Mouse (Mus musculus) neutrophil, adult 5-6 weeks (primary cell): Measurements from ENCODE around the gene Gngt1. TPM values are rescaled to one million over a fixed set of nuclear protein-coding genes. Genes with fewer than 3 reads are reported as not detected.

Source experiments
- ATAC-seq: fragments of 151-379, 151-347 bp; 2 replicates; pipeline ENCODE4 v1.8.0; 2017; ENCODE audit warnings: mild to moderate bottlenecking, moderate TSS enrichment; ENCODE audit not compliant: insufficient number of reproducible peaks, poor library complexity, low FRiP score, severe bottlenecking; ENCODE audit errors: extremely low read depth
- total RNA-seq: library from RNA; stranded (forward); fragments of 200-1000 nt; gene quantifications from 2 replicates; pipeline ENCODE4 v1.2.3, GENCODE M21; 2017

Gene Gngt1
- not detected in 2 replicates for total RNA-seq

DNA sequence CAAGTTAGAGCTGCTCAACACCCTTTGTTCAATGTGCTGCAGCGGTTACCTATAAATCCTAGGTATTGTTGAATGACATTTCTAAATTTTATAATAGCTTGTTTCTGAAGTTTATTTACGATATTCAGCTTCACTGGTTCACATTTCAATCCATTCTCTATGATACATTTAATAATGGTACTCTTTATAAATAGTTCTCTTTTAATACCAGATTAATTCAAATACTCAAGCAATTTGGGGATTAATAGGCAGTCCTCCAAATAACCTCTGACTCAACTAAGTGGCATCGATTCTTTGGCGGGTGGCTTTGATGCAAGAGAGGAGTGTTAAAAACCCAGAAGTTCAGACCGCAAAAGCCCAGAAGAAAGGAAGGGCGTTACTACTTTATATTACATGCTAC, at the start of gene Gngt1:
Gngt1 (plus strand) TSS at position 301 of the 400 bp plus-strand sequence.
- ATAC-seq, result no peak

DNA sequence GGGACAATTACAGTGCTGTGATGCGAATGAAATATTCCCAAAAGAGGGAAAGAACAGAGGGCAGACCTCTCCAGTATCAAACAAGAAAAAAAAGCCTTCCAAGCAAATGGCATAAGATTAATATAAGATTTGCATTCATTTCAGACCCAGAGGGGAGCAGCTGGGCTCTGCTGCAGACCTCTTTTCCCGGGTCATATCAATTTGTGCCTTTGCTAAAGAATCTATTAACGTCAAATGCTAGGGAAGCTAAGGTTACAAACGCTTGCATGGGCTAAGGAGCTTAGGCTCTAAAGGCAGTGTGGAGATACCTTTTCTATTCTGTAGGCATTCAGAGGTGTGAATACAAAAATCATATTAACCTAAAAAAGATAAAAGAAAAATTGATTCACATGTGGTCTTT, 38.6 kb upstream of the Gngt1 start:
- no peak for ATAC-seq

DNA sequence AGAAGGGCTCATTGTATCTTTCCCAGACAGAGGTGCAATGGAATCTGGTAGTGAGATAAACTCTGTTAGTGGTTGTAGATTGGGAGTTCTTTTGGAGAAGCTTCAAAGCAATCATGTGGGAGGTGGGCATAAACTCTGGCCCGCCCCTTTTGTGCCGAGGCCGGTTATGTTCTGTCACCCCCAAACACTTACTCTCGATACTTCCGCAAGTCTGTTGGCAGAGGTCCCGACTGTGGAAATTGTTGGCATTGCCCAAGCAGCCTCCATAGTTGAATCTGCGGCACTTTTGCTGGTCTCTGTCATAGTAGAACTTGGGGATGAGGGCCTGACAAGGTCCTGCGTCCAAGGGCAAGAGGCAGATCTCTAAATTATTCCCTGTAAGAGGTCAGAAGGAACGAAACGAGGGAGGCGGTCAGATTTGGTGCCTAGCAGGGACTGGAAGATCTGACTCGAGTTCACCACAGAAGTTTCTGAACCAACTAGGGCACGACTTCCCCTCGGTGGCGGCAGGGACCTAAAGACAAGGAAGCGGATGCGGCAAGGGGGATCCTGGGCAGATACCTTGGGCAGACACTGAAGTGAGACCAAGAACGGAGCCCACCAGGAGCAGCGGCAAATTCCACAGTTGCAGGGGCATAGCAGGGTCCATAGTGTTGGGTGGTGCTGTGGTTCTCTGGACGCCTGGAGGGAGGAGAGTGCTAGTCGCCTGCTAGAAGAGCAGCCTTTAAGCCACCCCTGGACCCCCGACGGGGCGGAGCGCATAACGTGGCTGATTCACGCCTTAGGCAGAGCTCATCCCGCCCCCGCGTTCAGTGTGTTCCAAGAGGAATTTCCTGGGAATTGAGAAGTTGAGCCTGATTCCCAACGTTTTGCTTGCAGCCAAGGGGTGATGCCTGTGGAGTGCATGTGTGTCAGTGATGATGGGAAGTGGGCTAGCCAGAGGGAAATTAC, 25.6 kb upstream of the Gngt1 start:
- peak; percentile 30; the same call in 1 of the 2 replicates for ATAC-seq

DNA sequence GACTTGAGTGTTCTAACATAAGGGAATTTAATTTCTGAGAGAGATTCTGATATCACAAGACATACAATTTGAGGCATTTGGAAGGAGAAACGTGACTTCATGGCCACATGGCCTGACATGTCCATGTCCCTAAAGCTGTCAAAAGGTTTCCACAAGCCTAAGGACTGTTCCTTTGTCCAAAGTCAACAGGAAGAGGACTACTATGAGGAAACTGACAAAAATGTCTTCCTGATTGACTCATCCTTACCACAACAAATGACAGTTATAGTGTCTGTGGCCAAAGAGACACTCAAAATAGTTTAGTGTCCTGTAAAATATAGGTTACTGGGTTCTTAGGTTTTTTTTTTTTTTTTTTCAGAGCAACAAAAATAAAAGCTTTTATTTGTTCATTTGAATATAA, 19.9 kb upstream of the Gngt1 start:
- ATAC-seq, result no peak

DNA sequence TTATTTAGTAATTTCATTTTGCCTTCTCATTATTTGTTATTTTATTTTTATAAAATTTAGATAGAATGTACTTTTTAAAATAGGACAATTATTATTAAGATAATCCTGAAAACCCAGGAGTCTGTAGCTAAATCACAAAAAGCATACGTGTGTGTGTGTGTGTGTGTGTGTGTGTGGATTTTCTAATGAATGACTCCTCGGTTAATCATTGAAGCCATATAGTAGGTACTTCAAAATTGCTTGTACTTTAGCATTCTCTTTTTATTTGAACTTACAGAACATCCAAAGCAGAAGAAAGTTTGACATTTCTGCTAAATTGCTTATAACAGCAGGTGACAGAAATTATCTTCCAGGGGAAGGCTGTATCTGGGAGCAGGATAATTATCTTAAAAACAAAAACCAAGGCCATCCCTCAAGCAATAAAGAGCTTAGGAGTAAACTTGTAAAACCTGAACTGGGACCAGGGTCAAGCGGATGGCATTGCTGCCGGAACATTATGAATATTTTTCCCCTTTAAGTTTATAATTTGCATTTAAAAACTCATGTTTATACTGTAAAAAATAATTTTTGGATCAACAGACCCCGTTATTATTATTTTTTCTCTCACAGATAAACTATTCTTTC, 10.8 kb upstream of the Gngt1 start:
- no peak for ATAC-seq

DNA sequence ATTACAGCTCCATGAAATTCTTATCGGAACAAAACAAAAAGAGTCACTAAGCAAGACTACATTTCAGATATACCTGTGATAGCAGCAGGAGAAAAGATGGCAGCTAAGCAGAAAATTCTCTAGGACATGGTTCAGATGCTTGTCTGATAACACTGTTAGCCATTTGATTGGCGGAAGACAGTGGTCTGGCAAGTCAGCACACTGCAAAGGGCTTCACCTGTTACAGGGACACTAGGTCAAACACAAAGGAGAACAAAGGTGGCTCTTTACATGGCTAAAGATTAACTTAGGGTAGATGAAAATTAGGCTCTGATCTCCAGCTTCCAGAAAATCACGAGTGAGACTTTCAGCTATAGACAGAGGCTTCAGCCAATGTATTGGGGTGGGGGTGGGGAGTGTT, 4.8 kb upstream of the Gngt1 start, which contains the start of gene Tfpi2:
Tfpi2 (minus strand) TSS at position 170 of the 400 bp plus-strand sequence.
- ATAC-seq, result no peak

DNA sequence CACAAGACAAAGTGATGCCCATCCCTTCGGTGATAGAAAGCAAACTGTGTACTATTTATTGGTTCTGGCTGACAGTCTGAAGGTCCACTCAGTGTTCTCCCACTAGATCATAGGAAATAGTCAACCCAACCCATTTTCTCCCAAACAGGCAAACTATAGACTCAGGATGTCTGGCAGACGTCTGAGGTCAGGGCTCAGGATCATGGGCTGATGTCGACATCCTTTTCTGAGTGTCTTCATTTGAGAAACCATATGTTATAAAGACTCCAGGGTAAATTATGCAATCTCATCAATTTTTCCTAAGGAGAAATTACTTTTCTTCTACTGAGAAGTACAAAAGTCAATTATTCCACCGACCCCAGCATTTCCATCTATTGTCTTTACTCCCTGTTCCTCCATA, 4.5 kb downstream of the Gngt1 start:
- ATAC-seq, result no peak

DNA sequence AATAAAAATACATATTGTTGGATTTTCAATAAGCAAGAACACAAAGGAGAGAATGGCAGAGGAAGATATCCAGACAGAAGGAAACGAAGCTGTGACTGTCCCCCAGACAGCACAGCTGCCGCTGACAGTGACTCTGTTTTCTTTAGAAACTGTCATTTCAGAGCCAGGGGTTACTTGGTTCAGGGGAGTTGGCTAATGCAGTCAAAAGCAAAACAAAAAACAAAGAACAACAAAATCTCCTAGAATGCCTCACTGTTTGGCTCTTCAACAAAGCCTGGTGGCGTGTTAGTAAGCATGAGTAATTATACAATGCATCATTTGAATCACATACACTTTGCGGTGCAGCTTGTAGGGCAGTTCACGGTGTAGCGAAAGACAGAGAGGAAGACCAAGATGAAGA, 5.7 kb downstream of the Gngt1 start:
- ATAC-seq, result no peak

DNA sequence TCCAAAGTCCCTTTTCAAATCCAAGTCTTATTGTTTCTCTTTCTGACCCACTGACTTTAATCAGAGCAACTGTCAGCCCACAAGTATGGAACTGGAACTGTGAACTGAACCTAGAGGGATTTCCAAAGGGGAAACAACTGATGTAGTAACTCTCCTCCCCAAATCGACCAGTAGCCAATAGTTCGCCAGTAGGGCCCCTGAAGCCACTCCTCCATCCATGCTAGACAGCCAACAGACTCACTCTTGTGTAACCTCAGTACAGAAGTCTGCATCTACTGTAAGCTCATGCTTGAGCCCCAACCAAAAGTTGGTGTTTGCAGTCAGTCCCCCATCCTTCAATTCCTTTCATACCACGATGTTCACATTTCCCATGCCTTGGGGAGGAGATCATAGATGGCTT, 7.1 kb downstream of the Gngt1 start:
- ATAC-seq, result no peak

DNA sequence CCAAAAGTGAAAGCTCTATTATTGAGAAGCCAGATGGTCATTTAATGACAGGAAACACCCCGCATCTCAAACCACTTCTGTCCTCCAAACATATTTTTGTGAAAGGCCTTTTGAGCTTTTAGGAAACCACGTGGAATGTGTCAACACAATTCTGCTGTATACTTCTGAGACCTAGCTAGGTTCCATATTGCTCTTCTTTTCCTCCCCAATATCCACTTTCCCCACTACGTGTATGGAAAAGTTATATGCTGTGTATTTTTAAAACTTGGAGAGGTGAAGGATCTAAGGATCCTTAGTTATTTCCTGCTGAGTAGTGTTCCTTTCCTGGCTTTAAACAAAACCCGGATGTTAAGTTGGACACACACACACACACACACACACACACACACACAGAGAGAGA, 9.9 kb downstream of the Gngt1 start:
- ATAC-seq, result no peak

DNA sequence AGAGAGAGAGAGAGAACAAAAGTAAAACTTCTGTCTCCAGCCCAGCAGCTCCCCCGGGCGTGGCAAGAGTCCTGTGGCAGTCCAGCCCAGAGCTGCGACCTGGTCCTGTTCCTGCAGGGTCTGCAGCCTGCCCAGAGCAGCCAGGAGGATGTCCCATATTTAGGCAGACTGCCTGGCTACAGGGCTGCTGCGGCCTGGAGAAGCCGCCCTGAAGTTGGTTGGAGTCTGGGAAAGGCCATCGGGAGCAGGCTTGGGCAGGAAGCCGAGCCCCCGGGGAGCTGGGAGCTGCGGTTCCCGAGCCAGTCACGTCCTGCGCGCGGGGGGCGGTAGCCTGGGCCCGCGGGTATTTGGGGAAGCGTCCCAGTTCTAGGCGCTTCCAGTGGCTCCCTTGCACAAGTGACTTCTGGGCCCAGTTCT, 10.3 kb downstream of the Gngt1 start, which contains the start of gene Gng11:
Gng11 (plus strand) TSS at position 15 of the 417 bp plus-strand sequence.
- no peak for ATAC-seq

DNA sequence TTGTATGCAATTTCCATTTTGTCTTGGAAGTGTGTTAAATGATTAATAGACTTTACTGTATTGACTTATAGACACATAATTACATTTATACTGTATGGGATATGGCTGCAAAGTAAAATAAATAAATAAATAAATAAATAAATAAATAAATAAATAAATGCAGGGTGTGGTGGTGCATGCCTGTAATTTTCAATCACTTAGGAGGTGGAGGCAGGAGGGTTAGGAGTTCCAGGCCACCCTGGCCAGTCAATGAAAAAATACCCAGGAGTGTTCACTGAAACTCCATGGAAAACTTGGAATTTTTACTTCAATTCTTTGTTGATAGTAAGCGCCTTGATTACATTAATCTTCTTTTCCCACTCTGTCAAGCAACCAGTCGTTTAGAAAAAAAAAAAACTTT, 11.2 kb downstream of the Gngt1 start:
- ATAC-seq, result no peak

DNA sequence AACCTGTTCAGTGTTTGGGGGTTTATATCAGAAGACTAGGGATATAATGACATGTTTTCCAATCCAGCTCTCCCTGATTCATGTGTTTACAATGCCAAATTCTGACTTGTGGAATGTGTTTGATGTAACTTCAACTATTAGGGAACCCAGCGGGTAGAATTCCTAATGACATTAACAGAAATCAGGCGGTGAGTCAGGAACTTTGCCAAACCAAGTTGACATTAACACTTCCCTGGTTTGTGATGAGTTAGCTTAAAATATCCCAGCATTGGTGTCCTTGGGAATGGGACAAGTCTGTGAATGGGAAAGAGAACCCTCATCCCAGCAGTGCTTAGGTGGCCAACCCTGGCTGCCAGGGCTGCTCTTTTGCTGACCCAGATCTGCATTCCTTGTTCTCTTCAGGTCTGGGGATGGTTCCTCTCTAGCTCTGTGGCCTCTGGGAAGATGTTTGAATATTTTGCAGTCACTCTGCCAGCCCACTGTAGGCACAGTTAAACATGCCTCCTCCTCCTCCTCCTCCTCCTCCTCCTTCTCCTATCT, 15.0 kb downstream of the Gngt1 start:
- ATAC-seq, result no peak

DNA sequence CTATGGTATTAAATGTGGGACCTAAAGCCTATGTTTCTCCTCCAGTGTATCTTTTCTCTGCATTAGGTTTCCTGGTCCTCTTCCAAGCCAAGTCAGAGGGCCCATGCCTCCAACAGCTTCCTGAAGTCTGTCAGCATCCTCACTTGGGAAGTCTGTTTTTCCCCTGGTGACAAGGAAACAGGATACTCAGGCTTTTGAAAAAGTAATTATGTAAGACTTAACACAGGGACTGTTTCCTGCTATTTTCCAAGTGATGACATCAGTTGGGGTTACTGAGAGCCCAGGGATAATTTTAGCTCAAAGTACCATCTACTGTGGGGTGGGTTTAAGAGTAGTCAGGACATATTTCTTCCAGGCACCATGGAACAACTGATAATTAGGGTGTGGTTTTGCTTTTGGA, 16.0 kb downstream of the Gngt1 start:
- no peak for ATAC-seq

DNA sequence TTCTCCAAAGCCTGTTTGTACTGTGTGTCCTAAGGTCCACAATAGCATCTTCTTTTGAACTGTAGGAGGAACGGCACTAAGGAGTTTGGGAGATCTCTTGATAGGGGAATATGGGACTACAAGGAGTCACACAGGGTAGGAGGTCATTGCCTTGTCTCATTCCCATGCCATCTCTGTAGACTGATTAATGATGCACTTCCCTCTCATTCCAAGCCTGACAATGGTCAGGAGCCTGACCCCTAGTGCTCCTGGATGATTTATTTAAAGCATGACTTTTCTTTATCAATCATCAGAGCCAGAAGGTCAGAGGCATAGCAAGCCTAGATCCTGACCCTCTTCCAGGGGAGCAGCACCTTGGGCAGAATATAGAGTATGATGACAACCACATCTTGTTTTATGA, 29.1 kb downstream of the Gngt1 start:
- no peak for ATAC-seq

DNA sequence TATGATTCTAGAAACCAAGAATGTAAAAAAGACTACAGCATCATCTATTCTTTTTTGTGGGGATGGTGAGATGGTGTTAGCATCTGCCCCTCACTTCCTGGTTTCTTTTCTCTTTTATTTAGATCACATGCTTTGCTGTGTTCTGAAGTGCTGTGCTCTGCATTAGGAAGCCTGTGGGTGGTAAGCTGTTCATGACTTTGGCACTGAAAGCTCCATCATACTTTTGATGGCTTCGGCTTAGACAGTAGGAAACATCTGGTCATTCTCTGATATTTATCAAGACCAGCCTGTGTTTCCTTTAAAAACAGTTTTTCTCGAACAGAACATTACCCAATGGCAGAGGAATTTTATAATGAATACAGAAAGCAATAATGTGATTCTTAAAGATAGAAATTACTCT, 32.8 kb downstream of the Gngt1 start:
- no peak for ATAC-seq

DNA sequence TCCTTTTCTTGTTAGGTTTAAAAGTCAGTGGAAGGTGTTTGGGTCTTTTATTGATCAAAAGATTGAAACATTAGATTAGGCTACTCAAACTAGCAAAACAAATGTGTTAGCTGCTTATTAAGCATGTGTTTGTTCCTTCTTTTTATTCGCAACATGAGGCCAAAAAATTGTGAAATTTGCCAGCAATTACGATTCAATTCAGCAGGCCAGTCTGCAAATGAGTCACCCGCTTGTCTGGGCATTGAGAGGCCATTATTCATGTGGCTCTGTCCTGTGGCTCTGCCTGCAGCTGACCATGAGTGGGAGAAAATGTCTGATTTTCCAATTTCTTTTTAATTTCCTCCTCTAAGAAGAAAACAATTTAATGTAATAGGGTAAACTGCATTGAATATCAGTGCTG, 37.4 kb downstream of the Gngt1 start:
- ATAC-seq, result no peak

DNA sequence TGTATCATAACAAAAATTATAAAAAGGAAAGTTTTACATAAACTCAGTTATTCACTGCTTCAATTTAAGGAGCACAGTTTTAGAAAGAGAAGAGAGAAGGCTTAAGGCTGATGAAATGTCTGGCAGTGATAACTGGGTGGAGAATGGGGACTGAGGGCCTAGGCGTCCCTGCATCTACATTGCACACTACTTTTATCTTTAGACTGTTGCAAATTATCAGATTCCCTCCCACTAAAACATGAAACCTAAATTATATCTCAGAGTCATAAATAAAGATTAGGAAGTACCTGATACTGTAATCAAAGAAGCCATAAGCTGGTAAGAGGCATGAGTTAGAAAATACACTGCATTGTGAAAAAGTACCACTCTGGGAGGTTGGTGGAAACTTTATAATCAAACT, 48.2 kb downstream of the Gngt1 start:
- no peak for ATAC-seq
